Mouse (Mus musculus) stomach, embryonic 14.5 days (tissue): ENCODE measurements around the gene Lmx1a. TPM values are rescaled to one million over a fixed set of nuclear protein-coding genes. Genes with fewer than 3 reads are reported as not detected.

Experiments used
- ATAC-seq: fragments of 200-750 bp; cut with Nextera tagmentation; 2 replicates; pipeline ENCODE4 v1.8.0; 2017; ENCODE audit warnings: low read depth, moderate TSS enrichment; ENCODE audit not compliant: insufficient number of reproducible peaks, insufficient read depth, low FRiP score
- H3K27ac ChIP-seq: fragments of 300-500 bp; sonication (generic); 2 replicates; pipeline ENCODE4 v1.5.1; 2014; ENCODE audit warnings: mild to moderate bottlenecking, low read length, moderate library complexity, mixed read lengths
- H3K27me3 ChIP-seq: fragments of 300-500 bp; sonication (generic); 2 replicates; pipeline ENCODE4 v1.6.1; 2014; ENCODE audit warnings: low read length, control low read depth, mixed read lengths; ENCODE audit not compliant: control insufficient read depth, insufficient read depth
- H3K36me3 ChIP-seq: fragments of 300-500 bp; sonication (generic); 2 replicates; pipeline ENCODE4 v1.6.1; 2014; ENCODE audit warnings: mild to moderate bottlenecking, control low read depth, low read length, moderate library complexity, mixed read lengths; ENCODE audit not compliant: control insufficient read depth, insufficient read depth
- H3K4me1 ChIP-seq: fragments of 300-500 bp; sonication (generic); 2 replicates; pipeline ENCODE4 v1.6.1; 2014; ENCODE audit warnings: low read length, control low read depth, mixed read lengths; ENCODE audit not compliant: control insufficient read depth, insufficient read depth
- H3K4me2 ChIP-seq: fragments of 300-500 bp; sonication (generic); replicated peaks from 2 replicates; pipeline ENCODE4 v1.6.1; 2014; ENCODE audit warnings: low read depth, low read length, control low read depth
- H3K4me3 ChIP-seq: fragments of 300-500 bp; sonication (generic); 2 replicates; pipeline ENCODE4 v1.5.1; 2014; ENCODE audit warnings: low read depth, low read length, control low read depth
- H3K9ac ChIP-seq: fragments of 300-500 bp; sonication (generic); replicated peaks from 2 replicates; pipeline ENCODE4 v1.6.1; 2014; ENCODE audit warnings: low read depth, mild to moderate bottlenecking, control low read depth, low read length, moderate library complexity, mixed read lengths
- H3K9me3 ChIP-seq: fragments of 300-500 bp; sonication (generic); 2 replicates; pipeline ENCODE4 v1.6.1; 2016; ENCODE audit warnings: low read depth, low read length, control low read depth; ENCODE audit not compliant: control insufficient read depth
- WGBS: fragments of 180-500 bp; shearing (Covaris S2); extraction: QIAGEN DNeasy Blood & Tissue Kit; methylation state at CpG from one replicate; pipeline ENCODE4 v1.1.7; 2014; 5-methylcytosine and 5-hydroxymethylcytosine counted together
- polyA plus RNA-seq: library from polyadenylated mRNA; unstranded; fragments of >200 nt; fragmentation: Nextera tagmentation; extraction: Ambion mirVana; gene quantifications from 2 replicates; pipeline ENCODE4 v1.2.1, GENCODE M21; 2014

Lmx1a gene
- polyA plus RNA-seq, 1 experiment from 2014 or later = 0.10 TPM

DNA sequence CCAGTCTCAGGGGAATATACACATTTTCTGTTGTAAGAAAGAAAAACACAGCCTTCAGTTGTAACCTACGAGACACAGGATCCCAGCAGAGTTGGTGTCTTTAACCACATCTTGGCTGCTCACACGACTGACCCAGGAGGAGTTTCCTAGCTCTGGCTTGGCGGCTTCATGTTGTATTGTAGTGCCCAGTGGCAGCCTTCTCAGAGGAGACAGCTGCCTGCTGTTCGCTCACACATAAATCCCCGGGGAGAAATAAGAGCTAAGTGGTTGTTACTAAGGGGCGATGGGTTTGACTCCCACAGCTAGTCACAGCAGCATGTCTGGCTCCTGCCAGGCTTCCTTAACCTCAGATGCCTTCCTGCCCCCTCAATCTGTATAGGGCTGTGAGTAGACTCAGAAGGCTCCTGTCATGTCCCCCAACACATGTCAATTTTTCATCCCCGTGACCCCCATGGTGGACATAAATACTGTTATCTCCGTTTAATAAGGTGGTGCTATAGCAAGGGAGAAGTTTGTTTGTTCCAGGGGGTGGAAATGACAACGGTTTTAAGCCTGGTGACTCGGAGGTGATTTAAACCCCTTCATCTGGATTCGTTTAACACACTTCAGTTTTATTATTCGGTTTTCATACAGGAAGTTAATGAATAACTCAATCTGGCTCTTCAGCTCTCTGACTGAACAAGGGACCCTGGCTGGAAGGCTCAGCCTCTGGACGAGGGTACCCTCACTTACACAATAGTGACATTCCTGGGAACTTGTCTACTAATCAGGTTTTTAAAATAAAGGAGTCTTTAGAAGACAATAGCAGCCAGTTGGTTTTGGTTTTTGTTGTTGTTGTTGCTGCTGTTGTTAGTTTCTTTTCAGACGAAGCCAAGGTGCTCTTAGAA is 65.8 kb downstream of the Lmx1a start:
- ATAC-seq = no peak
- no peak overlapping the region for H3K4me2 ChIP-seq
- 22% methylated on average over 14 of the region's 14 CpGs for WGBS
- no peaks in the 10 kb centered on the region for H3K27me3 ChIP-seq
- no peak overlapping the region for H3K27ac ChIP-seq
- no peak overlapping the region for H3K4me3 ChIP-seq
- 0 out of 2 replicates have a peak, but pooled peaks cover 3% of the 10 kb centered on the region for H3K4me1 ChIP-seq
- no peak overlapping the region for H3K9ac ChIP-seq
- no peaks in the 10 kb centered on the region for H3K36me3 ChIP-seq
- H3K9me3 ChIP-seq = no peaks in the 10 kb centered on the region

GRCm38 (mm10) chr1:167758208-167758607 is 69.2 kb downstream of the Lmx1a start:
- Histone ChIP-seq H3K4me3 (no peak overlapping the region), H3K4me2 (no peak overlapping the region), H3K27me3 (0 out of 2 replicates have a peak, but pooled peaks cover 3% of the 10 kb centered on the region), H3K4me1 (0 out of 2 replicates have a peak, but pooled peaks cover 6% of the 10 kb centered on the region), H3K27ac (no peak overlapping the region), H3K36me3 (no peaks in the 10 kb centered on the region), H3K9ac (no peak overlapping the region), H3K9me3 (no peaks in the 10 kb centered on the region)
- no peak for ATAC-seq
- 52% methylated on average over 8 of the region's 8 CpGs for WGBS

- Histone ChIP-seq H3K27me3 (0 out of 2 replicates have a peak, but pooled peaks cover 3% of the 10 kb centered on the region), H3K4me3 (no peak overlapping the region), H3K9me3 (no peaks in the 10 kb centered on the region), H3K36me3 (no peaks in the 10 kb centered on the region), H3K4me2 (no peak overlapping the region), H3K27ac (no peak overlapping the region), H3K4me1 (0 out of 2 replicates have a peak, but pooled peaks cover 3% of the 10 kb centered on the region), H3K9ac (no peak overlapping the region)
- no peak for ATAC-seq
- WGBS = 88% methylated on average over 10 of the region's 10 CpGs
Observed at GRCm38 (mm10) chr1:167760307-167760706, 71.3 kb downstream of the Lmx1a start.

- ATAC-seq = no peak
- H3K4me2 ChIP-seq = no peak overlapping the region
- H3K9me3 ChIP-seq = no peaks in the 10 kb centered on the region
- 0 out of 2 replicates have a peak, but pooled peaks cover 3% of the 10 kb centered on the region for H3K27me3 ChIP-seq
- H3K4me1 ChIP-seq = 0 out of 2 replicates have a peak, but pooled peaks cover 3% of the 10 kb centered on the region
- no peak overlapping the region for H3K4me3 ChIP-seq
- WGBS = 22% methylated on average over 13 of the region's 13 CpGs
- no peaks in the 10 kb centered on the region for H3K36me3 ChIP-seq
- no peak overlapping the region for H3K27ac ChIP-seq
- no peak overlapping the region for H3K9ac ChIP-seq
Observed at GRCm38 (mm10) chr1:167761785-167762223, 72.8 kb downstream of the Lmx1a start.

DNA sequence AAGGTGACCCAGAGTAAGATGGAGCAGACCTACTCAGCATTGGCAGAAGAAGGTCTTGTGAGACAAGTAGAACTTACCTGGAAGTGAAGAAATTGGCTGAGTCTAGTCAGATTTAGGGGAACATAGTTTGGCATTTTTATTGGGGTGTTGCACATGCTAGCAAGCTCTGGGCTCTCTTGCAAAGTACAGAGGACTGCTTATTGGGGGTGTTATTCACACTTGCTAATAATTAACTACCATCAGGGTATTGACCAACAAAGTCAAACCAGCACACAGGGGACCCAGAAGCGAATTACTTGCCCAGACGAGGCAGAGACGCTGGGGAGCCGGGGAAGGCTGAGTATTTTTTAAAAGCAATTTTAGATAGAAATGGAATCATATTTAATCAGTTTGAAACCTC is 77.6 kb downstream of the Lmx1a start:
- Histone ChIP-seq H3K9ac (no peak overlapping the region), H3K27ac (no peak overlapping the region), H3K36me3 (no peaks in the 10 kb centered on the region), H3K4me2 (no peak overlapping the region), H3K27me3 (0 out of 2 replicates have a peak, but pooled peaks cover under 1% of the 10 kb centered on the region), H3K4me3 (no peak overlapping the region), H3K4me1 (0 out of 2 replicates have a peak, but pooled peaks cover 3% of the 10 kb centered on the region), H3K9me3 (no peaks in the 10 kb centered on the region)
- 78% methylated on average over 4 of the region's 4 CpGs for WGBS
- no peak for ATAC-seq

DNA sequence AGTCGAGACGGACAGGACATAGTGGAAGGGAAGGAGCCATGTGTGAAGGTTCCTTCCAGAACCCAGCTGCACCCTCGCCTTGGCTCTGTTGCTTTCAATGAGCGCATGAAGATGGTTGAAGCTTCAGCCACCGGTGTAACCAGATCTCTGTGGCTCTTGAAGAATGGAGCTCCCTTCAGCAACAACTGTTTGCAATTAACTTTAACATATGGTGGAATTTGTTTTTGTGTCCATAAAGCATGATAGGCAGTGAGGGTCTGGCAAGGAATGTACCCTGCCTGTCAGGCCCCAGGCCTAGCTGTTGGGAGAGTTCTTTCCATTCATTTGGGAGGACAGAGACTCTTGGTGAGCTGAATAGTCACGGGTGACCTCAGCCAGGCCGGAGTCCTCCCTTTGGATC is 81.4 kb downstream of the Lmx1a start:
- 89% methylated on average over 7 of the region's 7 CpGs for WGBS
- H3K27ac ChIP-seq = no peak overlapping the region

GRCm38 (mm10) chr1:167779766-167780488 is 90.9 kb downstream of the Lmx1a start:
- no peak overlapping the region for H3K4me2 ChIP-seq
- H3K9me3 ChIP-seq = no peaks in the 10 kb centered on the region
- no peak overlapping the region for H3K9ac ChIP-seq
- no peaks in the 10 kb centered on the region for H3K4me1 ChIP-seq
- H3K27me3 ChIP-seq = no peaks in the 10 kb centered on the region
- no peak for ATAC-seq
- WGBS = 69% methylated on average over 4 of the region's 5 CpGs
- no peak overlapping the region for H3K4me3 ChIP-seq
- H3K27ac ChIP-seq = no peak overlapping the region
- no peaks in the 10 kb centered on the region for H3K36me3 ChIP-seq

More for the DNA sequence above, 81.4 kb downstream of the Lmx1a start:
- Histone ChIP-seq H3K27me3 (no peaks in the 10 kb centered on the region), H3K9me3 (no peaks in the 10 kb centered on the region), H3K4me2 (no peak overlapping the region), H3K36me3 (no peaks in the 10 kb centered on the region), H3K4me1 (no peaks in the 10 kb centered on the region), H3K9ac (no peak overlapping the region), H3K4me3 (no peak overlapping the region)
- no peak for ATAC-seq

DNA sequence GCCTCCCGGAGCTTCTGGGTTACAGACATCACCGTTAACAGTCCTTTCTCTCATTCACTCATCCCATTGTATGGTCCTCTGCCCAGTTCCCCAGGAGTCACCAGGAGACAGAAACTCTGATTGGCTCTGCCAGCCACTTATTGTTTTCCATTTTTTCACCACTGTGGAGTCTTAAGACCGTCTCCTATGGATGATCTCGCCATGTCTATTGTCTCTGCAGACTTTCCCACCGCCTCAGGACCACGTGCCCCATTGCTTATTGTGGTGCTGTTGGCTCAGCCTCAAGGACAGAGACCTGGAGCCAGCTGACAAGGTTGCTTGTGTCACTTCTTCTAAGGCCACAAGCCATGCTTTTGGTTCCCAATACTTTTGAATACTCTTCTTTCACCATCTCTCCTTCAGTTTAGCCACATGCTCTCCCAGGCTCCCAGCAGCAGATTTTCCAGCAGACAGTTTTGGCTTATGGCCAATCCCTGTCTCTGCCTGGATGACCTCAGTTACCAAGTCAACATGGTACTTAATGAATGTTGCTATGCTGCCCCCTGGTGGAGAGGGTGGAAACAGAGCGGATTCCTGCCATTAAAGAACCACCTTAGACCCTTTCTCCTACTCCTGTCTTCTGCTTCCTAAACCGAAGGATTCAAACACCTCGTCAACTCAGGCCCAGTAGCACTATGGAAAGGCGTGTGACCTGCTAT is 92.9 kb downstream of the Lmx1a start:
- Histone ChIP-seq H3K4me3 (no peak overlapping the region), H3K36me3 (no peaks in the 10 kb centered on the region), H3K27ac (no peak overlapping the region), H3K9ac (no peak overlapping the region), H3K4me1 (no peaks in the 10 kb centered on the region), H3K4me2 (no peak overlapping the region), H3K27me3 (no peaks in the 10 kb centered on the region), H3K9me3 (no peaks in the 10 kb centered on the region)
- 62% methylated on average over 10 of the region's 10 CpGs for WGBS
- ATAC-seq = 0 out of 2 replicates have a peak, but pooled peaks have one; percentile 6
